Mouse (Mus musculus): ENCODE results near the gene Sae1.

The Sae1 gene

GRCm38 (mm10) chr7:16364319-16364718, 23.3 kb downstream of the Sae1 start:
- in situ Hi-C loops (cut with MboI, MseI): no loop called here

GRCm38 (mm10) chr7:16357602-16358001, 30.0 kb downstream of the Sae1 start:
- in situ Hi-C loops (cut with MboI, MseI): no loop called here

GRCm38 (mm10) chr7:16355854-16356594, 31.6 kb downstream of the Sae1 start:
- in situ Hi-C loops (cut with MboI, MseI): no loop called here

- in situ Hi-C loops (cut with MboI, MseI): no loop called here
These were observed 37.6 kb downstream of the Sae1 start for GRCm38 (mm10) chr7:16349999-16350398.

DNA sequence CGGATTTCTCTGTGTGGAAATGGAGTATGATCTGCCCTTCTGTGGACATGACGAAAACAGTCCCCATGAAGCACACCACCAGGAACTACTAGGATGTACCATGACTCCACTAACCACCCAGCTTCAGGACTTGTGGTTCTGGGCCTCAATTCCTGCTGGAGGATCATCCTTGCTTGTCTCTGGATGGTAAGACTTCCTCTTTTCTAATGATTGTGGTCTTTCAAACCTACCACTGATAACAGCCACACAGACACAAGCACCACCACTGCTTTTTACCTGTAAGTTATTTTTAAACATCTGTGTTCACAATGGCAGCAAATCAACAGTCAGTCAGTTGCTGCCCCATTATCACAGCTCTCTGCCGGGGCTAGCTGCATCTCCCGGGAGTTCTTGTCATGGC, 42.3 kb downstream of the Sae1 start:
- in situ Hi-C loops (cut with MboI, MseI): no loop called here

DNA sequence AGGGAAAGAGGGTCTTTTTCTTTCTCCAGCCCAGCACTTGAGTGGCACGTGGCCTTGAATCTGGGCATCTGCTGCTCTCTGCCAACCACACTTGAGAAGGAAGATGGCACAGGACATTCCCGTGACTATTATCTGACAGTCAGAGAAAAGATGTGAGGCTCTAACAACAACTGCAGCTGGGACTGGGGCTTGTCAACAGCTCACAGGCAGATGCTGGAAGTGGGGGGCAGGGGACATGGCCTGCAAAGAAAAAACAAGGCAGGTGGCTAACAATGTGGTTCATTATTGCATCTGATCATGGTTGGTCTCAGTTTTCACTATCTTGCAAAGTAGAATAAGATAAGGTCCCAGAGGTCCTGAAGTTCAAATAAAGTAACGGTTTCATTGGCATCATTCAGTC, 43.0 kb downstream of the Sae1 start:
- in situ Hi-C loops (cut with MboI, MseI): no loop called here

GRCm38 (mm10) chr7:16337733-16338132, 49.9 kb downstream of the Sae1 start:
- in situ Hi-C loops (cut with MboI, MseI): no loop called here

DNA sequence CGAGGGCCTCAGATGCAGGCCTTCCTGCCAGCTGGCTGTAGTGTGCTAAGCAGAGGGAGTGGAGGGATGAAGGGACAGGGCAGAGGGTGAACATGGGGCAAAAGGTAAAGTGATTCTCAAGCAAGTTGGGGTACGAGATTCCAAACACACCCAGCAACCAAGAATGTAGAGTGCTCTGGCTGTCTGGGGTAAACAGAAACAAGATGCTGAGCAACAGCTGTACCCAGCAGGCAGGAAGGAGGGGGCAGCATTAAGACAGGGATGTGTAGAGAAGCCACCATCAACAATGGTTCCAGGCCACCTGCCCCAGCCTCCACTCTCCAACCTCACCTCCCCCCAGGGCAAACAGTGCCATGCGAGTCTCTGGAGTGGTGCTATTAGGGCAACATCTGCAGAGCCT, 58.5 kb downstream of the Sae1 start:
- in situ Hi-C loops (cut with MboI, MseI): loop anchor here (5.0 kb wide), 1 partner anchor 37 kb away; no protein-coding TSS in a partner anchor

DNA sequence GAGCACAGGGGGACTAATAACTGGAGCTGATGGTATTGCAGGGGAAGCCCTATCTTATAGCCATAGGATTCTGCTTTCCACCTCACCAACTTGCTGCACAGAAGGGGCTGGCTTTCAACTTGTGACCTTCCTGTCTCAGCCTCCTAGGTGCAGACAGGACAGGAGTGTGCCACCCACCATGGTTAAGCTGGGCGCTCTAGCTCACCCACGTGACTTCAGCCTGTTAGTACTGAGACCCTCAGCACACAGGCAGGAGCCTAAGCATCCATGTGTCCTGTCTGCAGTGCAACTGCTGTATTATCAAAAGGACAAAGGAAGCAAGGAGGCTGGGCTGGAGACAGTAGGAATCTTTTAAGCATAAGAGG, 61.0 kb downstream of the Sae1 start:
- in situ Hi-C loops (cut with MboI, MseI): loop anchor here (5.0 kb wide), 1 partner anchor 34 kb away; no protein-coding TSS in a partner anchor

DNA sequence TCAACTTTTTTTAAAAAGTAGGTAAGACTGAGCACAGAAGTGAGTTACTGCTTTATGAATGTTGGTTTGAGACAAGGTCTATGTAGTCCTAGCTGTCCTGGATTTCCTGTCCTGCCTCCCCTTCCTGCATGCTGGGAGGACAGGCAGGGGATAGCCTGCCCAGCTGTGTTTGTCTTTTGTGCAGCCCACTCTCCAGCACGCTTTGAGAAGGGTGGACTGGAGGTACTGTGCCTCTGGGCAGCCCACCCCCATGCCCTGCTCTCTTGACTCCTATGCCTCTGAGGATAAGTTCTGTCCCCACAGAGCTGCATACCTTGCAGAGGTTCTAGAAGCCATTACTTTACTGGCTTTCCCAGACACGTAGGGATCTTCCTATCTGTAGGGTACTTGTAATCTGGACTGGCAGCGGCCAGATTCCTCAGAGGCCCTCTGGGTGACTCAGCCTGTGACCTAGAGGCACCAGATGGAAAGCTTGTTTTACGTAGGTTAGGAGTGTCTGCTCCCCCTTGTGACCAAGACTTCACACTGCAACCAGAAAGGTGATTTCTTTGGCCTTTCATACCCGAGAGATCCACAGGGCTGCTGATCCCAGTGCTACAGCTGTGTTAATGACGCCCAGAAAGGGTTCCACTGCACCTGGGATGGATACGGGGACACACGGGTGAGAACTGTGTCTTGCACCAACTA, 61.5 kb downstream of the Sae1 start:
- in situ Hi-C loops (cut with MboI, MseI): loop anchor here (5.0 kb wide), 1 partner anchor 34 kb away; no protein-coding TSS in a partner anchor

DNA sequence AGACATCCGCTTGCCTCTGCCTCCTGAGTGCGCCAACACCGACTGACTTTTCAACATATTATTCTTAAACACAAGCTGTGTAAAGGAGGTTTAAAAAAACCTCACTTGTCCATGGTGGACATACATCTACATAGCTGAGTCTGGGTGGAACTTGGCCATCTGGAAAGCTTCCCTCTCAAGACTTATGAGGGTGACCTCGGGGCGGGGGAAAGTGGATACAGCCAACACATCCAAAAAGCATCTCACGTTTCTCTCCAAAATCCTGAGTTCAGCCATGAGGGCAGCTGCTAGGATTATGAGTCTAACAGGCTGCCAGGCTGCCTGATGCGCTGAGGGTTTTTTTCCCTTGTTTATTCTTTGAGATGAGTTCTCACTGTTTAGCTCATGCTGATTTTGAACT, 62.9 kb downstream of the Sae1 start:
- in situ Hi-C loops (cut with MboI, MseI): loop anchor here (5.0 kb wide), 1 partner anchor 32 kb away; no protein-coding TSS in a partner anchor

DNA sequence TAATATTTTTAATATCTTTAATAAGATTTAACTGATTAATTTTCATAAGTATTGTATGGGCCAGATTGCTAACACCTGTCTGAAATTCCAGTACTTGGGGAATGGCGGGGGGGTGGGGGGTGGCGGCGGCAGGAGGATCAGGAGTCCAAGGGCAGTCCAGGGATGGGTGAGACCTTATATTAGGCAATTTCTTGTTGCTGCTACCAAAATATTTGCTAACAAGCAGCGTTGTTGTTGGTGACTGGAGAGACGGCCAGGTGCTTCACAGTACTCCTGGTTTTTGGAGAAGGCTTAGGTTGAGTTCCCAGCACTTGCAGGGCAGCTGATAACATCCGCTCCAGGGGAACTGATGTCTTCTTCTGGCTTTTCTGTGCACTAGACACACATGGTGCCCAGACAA, 67.1 kb downstream of the Sae1 start:
- in situ Hi-C loops (cut with MboI, MseI): no loop called here

- in situ Hi-C loops (cut with MboI, MseI): no loop called here
These were observed 68.4 kb downstream of the Sae1 start for GRCm38 (mm10) chr7:16319216-16319615.

DNA sequence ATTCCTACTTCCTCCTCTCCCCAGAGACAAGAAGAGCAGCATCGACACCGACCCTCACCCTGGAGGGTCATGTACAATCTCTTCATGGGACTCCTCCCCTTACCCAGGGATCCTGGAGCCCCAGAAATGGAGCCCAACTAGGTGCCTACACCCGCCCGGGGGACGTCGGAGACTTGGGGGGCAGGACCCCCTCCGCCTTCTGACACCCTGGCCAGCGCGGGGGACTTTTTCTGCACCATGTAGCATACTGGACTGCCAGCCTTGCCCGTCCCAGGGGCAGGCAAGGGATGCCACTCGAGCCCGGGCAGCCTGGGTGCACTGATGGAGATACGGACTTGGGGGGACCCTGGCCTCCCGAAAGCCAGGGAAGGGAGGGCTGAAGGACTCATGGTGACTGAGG, 70.5 kb downstream of the Sae1 start:
- in situ Hi-C loops (cut with MboI, MseI): no loop called here

GRCm38 (mm10) chr7:16315222-16315759, 72.3 kb downstream of the Sae1 start:
- in situ Hi-C loops (cut with MboI, MseI): no loop called here

GRCm38 (mm10) chr7:16314221-16314775, 73.3 kb downstream of the Sae1 start:
- in situ Hi-C loops (cut with MboI, MseI): no loop called here

GRCm38 (mm10) chr7:16313481-16314220, 74.0 kb downstream of the Sae1 start:
- in situ Hi-C loops (cut with MboI, MseI): no loop called here

DNA sequence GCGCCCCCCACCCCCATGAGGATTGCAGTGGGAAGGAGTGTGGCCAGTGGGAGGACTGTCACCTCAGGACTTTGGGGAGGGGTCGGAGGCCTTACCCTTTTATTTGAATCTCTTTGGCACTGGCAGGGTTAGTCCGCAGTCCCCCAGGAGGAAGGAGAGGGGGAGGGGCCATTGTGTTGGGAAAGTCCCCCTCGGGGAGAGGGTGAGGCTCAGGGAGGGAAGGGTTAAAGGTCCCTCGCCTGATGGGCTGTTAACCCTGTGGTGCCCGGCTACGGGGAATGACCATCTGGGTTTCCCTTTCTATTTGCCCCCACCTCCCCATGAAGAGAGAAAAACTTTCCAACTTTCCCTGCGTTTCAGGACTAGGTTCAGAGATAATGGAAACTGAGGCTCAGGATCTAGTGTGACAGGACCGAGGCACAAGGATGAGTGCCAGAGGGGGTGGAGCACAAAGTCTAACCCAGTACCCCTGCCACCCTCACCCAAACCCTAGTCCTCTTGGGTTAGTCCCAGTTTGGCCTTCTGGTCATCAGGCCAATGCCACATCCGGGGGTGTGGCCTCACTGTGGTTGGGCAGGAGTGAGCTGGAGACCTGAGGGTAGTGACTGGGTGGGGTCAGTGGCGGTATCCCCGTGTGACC, 74.8 kb downstream of the Sae1 start:
- in situ Hi-C loops (cut with MboI, MseI): no loop called here

- in situ Hi-C loops (cut with MboI, MseI): no loop called here
These were observed 75.5 kb downstream of the Sae1 start for GRCm38 (mm10) chr7:16312011-16312671.

GRCm38 (mm10) chr7:16311453-16312004, 76.1 kb downstream of the Sae1 start:
- in situ Hi-C loops (cut with MboI, MseI): no loop called here

Measured in T-helper 2 cell (primary cell).